Mouse (Mus musculus): ENCODE results near the gene Gm11444. TPM values are rescaled to one million over a fixed set of nuclear protein-coding genes. Genes with fewer than 3 reads are reported as not detected.
A peak's percentile ranks its signal among the peaks of the same experiment; 100 is the strongest.

The Gm11444 gene
- polyA plus RNA-seq, 1 experiment from 2014 or later: not detected

- Histone ChIP-seq H3K9me3 (replicated peaks) (no peaks in the 10 kb centered on the region), H3K4me3 (no peak overlapping the region), H3K36me3 (no peaks in the 10 kb centered on the region), H3K27me3 (replicated peaks) (peaks cover 32% of the 10 kb centered on the region), H3K27ac (ENCODE audit: poor library complexity, severe bottlenecking) (no peak overlapping the region), H3K4me1 (replicated peaks) (no peaks in the 10 kb centered on the region), H3K9ac (no peak overlapping the region), H3K4me2 (no peak overlapping the region)
- 37% methylated on average over 6 of the region's 6 CpGs for WGBS
- no peak for ATAC-seq (ENCODE audit: insufficient number of reproducible peaks, low FRiP score)
Measured at GRCm38 (mm10) chr11:85850758-85851157, 625 bp upstream of the Gm11444 start.

DNA sequence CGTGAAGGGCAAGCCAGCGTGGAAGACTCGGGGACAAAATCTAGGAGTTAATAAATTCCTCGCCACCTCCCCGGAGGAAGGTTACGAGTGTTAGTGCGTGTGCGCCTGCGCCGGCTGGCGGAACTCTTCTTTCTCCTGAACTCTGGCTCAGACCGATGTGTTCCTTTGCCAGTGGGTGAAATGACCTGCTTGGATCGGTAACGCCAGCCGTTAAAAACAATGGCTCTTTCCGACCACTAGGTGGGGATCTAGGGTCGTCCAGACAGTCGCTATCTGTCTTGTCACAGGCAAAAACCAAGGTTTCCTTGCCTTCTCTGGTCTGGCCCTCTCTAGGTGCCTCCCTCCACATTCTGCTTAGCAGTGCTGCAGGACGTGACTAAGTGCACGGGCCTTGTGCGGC, 1.1 kb downstream of the Gm11444 start:
- H3K27ac ChIP-seq (ENCODE audit: poor library complexity, severe bottlenecking): no peak overlapping the region
- H3K9me3 ChIP-seq (replicated peaks): no peaks in the 10 kb centered on the region
- peak overlapping the region; percentile 34 for H3K4me3 ChIP-seq
- peaks cover 42% of the 10 kb centered on the region for H3K27me3 ChIP-seq (replicated peaks)
- H3K9ac ChIP-seq: no peak overlapping the region
- ATAC-seq (ENCODE audit: insufficient number of reproducible peaks, low FRiP score): peak; percentile 52; the same call in 1 of the 2 replicates
- H3K4me2 ChIP-seq: peak overlapping the region; percentile 71
- no peaks in the 10 kb centered on the region for H3K36me3 ChIP-seq
- no peaks in the 10 kb centered on the region for H3K4me1 ChIP-seq (replicated peaks)
- 3% methylated on average over 21 of the region's 21 CpGs for WGBS

DNA sequence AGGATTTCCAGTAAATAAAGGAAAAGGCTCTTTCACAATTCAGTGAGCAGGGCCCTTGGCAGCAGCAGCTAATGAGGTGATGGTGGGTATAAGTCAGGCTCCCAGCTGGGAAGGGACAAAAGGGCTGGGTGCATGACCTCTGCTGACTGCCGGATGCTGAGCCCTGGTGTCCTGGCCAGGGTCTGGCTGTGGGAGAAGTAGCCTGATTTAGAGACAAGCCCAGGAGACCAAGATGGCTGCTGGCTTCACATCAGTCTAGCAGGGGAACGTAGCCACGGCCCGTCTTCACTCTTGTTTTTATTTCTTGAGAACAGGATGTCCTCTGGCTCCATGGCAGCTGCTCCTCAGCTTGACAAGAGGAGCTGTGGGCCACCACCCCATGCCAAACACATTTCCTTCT, 3.6 kb downstream of the Gm11444 start:
- Histone ChIP-seq H3K9me3 (replicated peaks) (no peaks in the 10 kb centered on the region), H3K4me2 (no peak overlapping the region), H3K27ac (ENCODE audit: poor library complexity, severe bottlenecking) (no peak overlapping the region), H3K27me3 (replicated peaks) (peaks cover 52% of the 10 kb centered on the region), H3K9ac (no peak overlapping the region), H3K36me3 (no peaks in the 10 kb centered on the region), H3K4me3 (no peak overlapping the region), H3K4me1 (replicated peaks) (peaks cover 20% of the 10 kb centered on the region)
- ATAC-seq (ENCODE audit: insufficient number of reproducible peaks, low FRiP score): no peak
- WGBS: 65% methylated on average over 4 of the region's 4 CpGs

- ATAC-seq (ENCODE audit: insufficient number of reproducible peaks, low FRiP score): no peak
- Histone ChIP-seq H3K9me3 (replicated peaks) (no peaks in the 10 kb centered on the region), H3K4me2 (no peak overlapping the region), H3K27me3 (replicated peaks) (peaks cover 56% of the 10 kb centered on the region), H3K4me3 (no peak overlapping the region), H3K4me1 (replicated peaks) (peaks cover 24% of the 10 kb centered on the region), H3K36me3 (no peaks in the 10 kb centered on the region), H3K27ac (ENCODE audit: poor library complexity, severe bottlenecking) (no peak overlapping the region), H3K9ac (no peak overlapping the region)
- WGBS: 36% methylated on average over 5 of the region's 5 CpGs
Measured at GRCm38 (mm10) chr11:85845921-85846320, 4.2 kb downstream of the Gm11444 start.

GRCm38 (mm10) chr11:85844971-85845370, 5.2 kb downstream of the Gm11444 start:
- Histone ChIP-seq H3K27me3 (replicated peaks) (peaks cover 60% of the 10 kb centered on the region), H3K9me3 (replicated peaks) (no peaks in the 10 kb centered on the region), H3K27ac (ENCODE audit: poor library complexity, severe bottlenecking) (no peak overlapping the region), H3K4me1 (replicated peaks) (peaks cover 34% of the 10 kb centered on the region), H3K9ac (no peak overlapping the region), H3K36me3 (no peaks in the 10 kb centered on the region), H3K4me3 (peak overlapping the region; percentile 59), H3K4me2 (peak overlapping the region; percentile 93)
- ATAC-seq (ENCODE audit: insufficient number of reproducible peaks, low FRiP score): no peak
- WGBS: 28% methylated on average over 5 of the region's 5 CpGs

DNA sequence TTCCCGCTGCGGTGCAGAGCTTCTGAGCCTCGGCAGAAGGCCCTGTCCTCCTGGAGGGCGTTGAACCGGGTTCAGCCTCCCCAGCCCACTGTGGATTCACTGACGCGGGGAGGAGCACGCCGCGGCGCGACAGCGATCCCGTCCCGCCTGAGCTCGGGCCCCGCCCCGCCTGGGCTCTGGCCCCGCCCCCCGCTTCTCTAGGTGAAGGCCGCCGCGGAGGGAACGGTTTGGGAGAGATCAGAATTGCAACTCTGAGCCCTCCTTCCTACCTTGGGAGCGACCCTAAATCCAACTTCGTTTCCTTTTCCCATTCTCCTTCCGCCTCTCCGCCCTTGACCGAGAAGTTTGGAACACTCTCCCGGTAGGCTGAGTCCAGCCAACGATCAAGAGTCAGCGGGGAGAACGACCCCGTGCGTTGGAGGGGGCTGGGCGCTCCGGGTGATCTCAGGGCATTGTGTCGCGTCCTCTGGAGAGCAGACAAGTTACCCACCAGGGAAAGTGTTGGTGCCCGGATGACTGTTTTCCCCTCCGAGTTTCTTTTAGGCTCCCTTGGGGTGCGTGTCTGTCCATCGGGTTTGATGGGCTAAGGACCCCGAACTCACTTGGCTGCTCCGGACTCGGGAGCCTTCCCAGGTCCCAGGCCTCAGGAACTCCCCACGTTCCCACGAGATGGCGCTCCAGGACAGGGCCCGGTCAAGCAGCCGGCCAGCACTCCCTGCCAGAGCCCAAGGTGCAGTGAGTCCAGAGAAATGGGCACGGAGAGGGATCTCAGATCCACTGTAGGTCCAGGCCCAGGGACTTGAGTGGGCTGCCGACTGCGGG, 5.8 kb downstream of the Gm11444 start:
- under 1% methylated on average over 54 of the region's 54 CpGs for WGBS
- peak overlapping the region; percentile 59 for H3K4me3 ChIP-seq
- no peaks in the 10 kb centered on the region for H3K36me3 ChIP-seq
- H3K4me1 ChIP-seq (replicated peaks): peaks cover 36% of the 10 kb centered on the region
- H3K27me3 ChIP-seq (replicated peaks): peaks cover 63% of the 10 kb centered on the region
- no peaks in the 10 kb centered on the region for H3K9me3 ChIP-seq (replicated peaks)
- peak; percentile 57 for ATAC-seq (ENCODE audit: insufficient number of reproducible peaks, low FRiP score)
- H3K4me2 ChIP-seq: peak overlapping the region; percentile 93
- peak overlapping the region; percentile 28; the same call in 1 of the 2 replicates for H3K27ac ChIP-seq (ENCODE audit: poor library complexity, severe bottlenecking)
- peak overlapping the region; percentile 66 for H3K9ac ChIP-seq

DNA sequence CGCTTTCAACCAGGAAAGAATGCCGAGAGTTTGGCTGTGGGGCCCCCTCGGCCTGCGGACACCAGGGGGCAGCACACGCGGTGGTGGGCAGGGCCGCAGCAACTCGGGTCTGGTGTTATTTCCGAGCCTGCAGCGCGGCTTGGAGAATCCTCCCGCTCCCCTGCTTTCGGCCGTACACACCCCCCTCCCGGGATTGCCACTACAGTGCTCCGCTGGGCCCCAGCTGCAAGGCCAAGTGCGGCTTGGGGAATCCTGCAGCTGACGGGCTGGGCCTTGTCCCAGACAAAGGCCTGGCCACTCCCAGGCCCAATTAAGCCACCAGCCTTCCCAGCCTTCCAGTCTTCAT, 6.8 kb downstream of the Gm11444 start:
- H3K27ac ChIP-seq (ENCODE audit: poor library complexity, severe bottlenecking): no peak overlapping the region
- WGBS: 0% methylated on average over 18 of the region's 18 CpGs
- peak overlapping the region; percentile 59 for H3K4me3 ChIP-seq
- peaks cover 68% of the 10 kb centered on the region for H3K27me3 ChIP-seq (replicated peaks)
- H3K36me3 ChIP-seq: no peaks in the 10 kb centered on the region
- no peaks in the 10 kb centered on the region for H3K9me3 ChIP-seq (replicated peaks)
- H3K9ac ChIP-seq: peak overlapping the region; percentile 66; the same call in 1 of the 2 replicates
- peaks cover 38% of the 10 kb centered on the region for H3K4me1 ChIP-seq (replicated peaks)
- peak; percentile 13; the same call in 1 of the 2 replicates for ATAC-seq (ENCODE audit: insufficient number of reproducible peaks, low FRiP score)
- H3K4me2 ChIP-seq: peak overlapping the region; percentile 93

DNA sequence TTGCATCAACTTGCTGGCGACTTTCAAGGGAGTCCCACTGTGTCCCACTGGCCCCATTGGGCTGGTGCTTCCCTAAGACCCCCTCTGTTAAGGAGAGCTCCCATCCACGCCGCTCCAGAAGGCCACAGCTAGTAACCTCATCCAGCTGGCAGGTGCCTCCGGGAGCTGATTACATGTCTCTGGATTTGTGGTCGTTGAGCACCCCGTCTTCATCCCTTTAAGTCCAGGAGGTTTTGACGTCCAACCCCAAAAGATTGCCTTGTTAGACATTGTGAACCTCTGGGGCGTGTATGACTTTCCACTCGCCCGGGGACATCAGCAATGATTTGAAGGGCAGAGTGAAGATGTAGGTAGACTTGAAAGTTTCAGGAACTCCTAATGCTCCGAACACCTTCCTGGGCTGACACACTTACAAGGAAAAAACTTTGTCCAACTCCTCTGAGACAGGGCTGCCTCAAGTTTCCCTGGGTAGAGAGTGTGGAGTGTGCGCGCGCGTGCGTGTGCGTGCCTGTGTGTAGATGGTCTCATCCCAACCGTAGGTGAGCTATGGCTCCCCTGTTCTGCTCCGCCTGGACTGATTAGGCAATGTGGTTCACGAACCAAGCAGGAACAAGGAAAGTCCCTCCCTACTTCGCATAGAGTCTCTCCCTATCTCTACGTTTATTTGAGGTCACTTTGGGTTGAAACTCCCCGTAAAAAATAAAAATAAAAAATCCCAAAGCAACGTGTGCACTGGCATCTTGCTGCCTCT, 7.4 kb downstream of the Gm11444 start:
- H3K4me1 ChIP-seq (replicated peaks): peaks cover 44% of the 10 kb centered on the region
- H3K9me3 ChIP-seq (replicated peaks): no peaks in the 10 kb centered on the region
- H3K27ac ChIP-seq (ENCODE audit: poor library complexity, severe bottlenecking): 0 out of 2 replicates have a peak overlapping the region, but pooled peaks have one; percentile 3
- H3K27me3 ChIP-seq (replicated peaks): peaks cover 70% of the 10 kb centered on the region
- H3K4me2 ChIP-seq: peak overlapping the region; percentile 93
- H3K36me3 ChIP-seq: no peaks in the 10 kb centered on the region
- 8% methylated on average over 24 of the region's 24 CpGs for WGBS
- H3K9ac ChIP-seq: 0 out of 2 replicates have a peak overlapping the region, but pooled peaks have one; percentile 19
- H3K4me3 ChIP-seq: peak overlapping the region; percentile 59
- no peak for ATAC-seq (ENCODE audit: insufficient number of reproducible peaks, low FRiP score)

DNA sequence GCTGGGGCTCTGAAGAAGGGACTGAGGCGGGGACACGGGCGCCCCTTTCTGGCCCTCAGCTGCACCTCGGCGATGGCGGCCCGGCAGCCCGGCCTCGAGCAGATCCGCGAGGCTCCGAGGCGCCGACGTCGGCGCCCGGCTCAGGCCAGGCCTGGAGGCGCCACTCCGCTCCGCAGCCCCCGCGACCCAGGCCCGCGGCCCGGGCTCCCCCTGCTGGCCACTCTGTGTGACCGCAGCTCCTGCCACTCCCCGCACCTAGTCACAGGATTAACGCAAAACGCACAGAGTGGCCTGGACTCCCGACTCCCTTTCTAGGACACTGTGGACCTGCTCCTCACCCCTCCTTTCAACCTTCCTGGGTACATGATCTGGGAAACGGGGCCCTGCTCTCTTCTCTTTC, 8.2 kb downstream of the Gm11444 start:
- H3K4me1 ChIP-seq (replicated peaks): peaks cover 51% of the 10 kb centered on the region

DNA sequence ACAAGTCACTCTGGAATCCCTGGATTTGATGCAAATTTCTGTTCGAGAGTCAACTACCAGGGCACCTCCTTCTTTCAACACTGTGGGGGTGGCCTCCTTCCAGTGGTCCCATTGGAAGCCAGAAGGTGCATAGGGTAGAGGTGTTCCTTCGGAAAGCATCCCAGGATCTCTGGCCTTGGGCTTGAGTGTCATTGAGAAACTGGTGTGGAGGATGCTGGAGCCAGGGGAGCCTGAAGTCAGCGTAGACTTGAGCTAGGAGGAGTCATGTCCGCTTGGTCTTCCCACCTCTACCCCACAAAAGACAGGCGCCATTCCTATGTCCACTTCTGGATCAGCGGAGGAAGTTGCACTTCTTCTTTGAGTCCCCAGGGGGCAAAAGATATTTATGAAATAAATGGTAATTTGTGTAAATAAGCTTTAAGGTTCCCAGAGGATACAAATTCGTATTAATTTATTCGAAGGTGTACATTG, 8.9 kb downstream of the Gm11444 start:
- peaks cover 55% of the 10 kb centered on the region for H3K4me1 ChIP-seq (replicated peaks)
- H3K4me2 ChIP-seq: peak overlapping the region; percentile 93
- peaks cover 72% of the 10 kb centered on the region for H3K27me3 ChIP-seq (replicated peaks)
- H3K9ac ChIP-seq: no peak overlapping the region
- H3K27ac ChIP-seq (ENCODE audit: poor library complexity, severe bottlenecking): no peak overlapping the region
- no peak for ATAC-seq (ENCODE audit: insufficient number of reproducible peaks, low FRiP score)
- 23% methylated on average over 8 of the region's 8 CpGs for WGBS
- no peaks in the 10 kb centered on the region for H3K36me3 ChIP-seq
- H3K9me3 ChIP-seq (replicated peaks): no peaks in the 10 kb centered on the region
- peak overlapping the region; percentile 38; the same call in 1 of the 2 replicates for H3K4me3 ChIP-seq

More for the DNA sequence above, 8.2 kb downstream of the Gm11444 start:
- under 1% methylated on average over 32 of the region's 32 CpGs for WGBS
- H3K9ac ChIP-seq: peak overlapping the region; percentile 59
- H3K4me2 ChIP-seq: peak overlapping the region; percentile 93
- peak; percentile 54; the same call in 1 of the 2 replicates for ATAC-seq (ENCODE audit: insufficient number of reproducible peaks, low FRiP score)
- peak overlapping the region; percentile 38 for H3K4me3 ChIP-seq
- H3K27me3 ChIP-seq (replicated peaks): peaks cover 70% of the 10 kb centered on the region
- no peaks in the 10 kb centered on the region for H3K36me3 ChIP-seq
- no peak overlapping the region for H3K27ac ChIP-seq (ENCODE audit: poor library complexity, severe bottlenecking)
- H3K9me3 ChIP-seq (replicated peaks): no peaks in the 10 kb centered on the region

DNA sequence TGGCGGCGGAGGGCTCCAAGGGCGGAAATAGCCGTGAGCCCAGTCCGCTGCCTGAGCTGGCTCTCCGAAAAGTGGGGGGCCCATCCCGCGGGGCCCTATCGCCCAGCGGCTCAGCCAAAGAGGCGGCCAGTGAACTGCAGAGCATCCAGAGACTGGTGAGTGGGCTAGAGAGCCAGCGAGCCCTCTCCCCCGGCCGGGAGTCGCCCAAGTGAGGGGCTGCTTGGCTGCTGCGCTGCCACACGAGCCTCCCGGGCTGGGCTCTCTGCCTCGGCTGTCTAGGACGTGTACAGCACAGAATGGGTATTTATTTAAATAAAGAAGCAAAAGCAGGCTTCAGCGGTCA, 9.4 kb downstream of the Gm11444 start:
- no peak for ATAC-seq (ENCODE audit: insufficient number of reproducible peaks, low FRiP score)
- Histone ChIP-seq H3K36me3 (no peaks in the 10 kb centered on the region), H3K9ac (0 out of 2 replicates have a peak overlapping the region, but pooled peaks have one; percentile 44), H3K4me3 (peak overlapping the region; percentile 22), H3K4me2 (peak overlapping the region; percentile 93), H3K27me3 (replicated peaks) (peaks cover 72% of the 10 kb centered on the region), H3K27ac (ENCODE audit: poor library complexity, severe bottlenecking) (no peak overlapping the region), H3K4me1 (replicated peaks) (peaks cover 55% of the 10 kb centered on the region), H3K9me3 (replicated peaks) (no peaks in the 10 kb centered on the region)
- WGBS: 12% methylated on average over 21 of the region's 21 CpGs
